Mouse (Mus musculus): ENCODE data around the gene Gm7030. TPM values are rescaled to one million over a fixed set of nuclear protein-coding genes. Genes with fewer than 3 reads are reported as not detected.
"Not testable (repeated sequence)": the region's sequence is repeated elsewhere in the genome, so short reads cannot be mapped to it uniquely, and the experiment has no call there.

Gm7030 gene
- polyA plus RNA-seq, 1 experiment: not detected

DNA sequence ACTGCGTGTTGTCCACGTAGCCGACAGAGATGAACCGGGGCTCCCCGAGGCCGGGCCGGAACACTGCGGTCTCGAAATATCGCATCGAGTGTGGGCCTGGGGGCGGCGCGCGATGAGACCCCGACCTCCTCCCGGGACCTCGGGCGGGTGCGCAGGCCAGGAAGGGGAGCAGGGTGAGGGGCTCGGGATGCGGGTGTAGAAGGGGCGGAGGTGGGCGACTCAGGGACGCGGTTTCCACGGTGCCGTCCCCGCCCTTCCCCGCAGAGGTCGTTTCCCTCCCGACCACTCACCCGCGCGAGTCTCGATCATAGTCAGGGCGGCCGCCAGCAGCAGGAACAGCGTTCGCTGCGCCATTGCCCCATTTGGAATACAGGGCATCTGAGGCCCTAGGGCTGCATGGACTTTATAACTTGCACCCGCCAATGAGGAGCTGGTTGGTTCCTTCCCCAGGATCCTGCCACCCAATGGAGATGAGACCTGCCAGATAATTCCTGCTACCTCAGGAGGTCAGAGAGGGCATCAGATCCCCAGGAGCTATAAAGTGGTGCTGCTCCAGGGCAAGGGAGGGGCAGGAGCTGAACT is 45.3 kb downstream of the Gm7030 start:
- no peak overlapping the region for H3K27ac ChIP-seq (ENCODE audit: insufficient read depth, low read depth, low read length)
- WGBS: 2% methylated on average over 42 of the region's 42 CpGs
- DNase-seq: peak; percentile 17
- no peaks in the 10 kb centered on the region for H3K36me3 ChIP-seq (ENCODE audit: control insufficient read depth, insufficient read depth, low read length)
- peak overlapping the region; percentile 77 for H3K4me3 ChIP-seq (ENCODE audit: insufficient read depth, low read depth, low read length)
- no peaks in the 10 kb centered on the region for H3K27me3 ChIP-seq (replicated peaks; ENCODE audit: control insufficient read depth, insufficient read depth, low read length)
- TF ChIP-seq POLR2A (IDR thresholded peaks at IDR 0.05; ENCODE audit: low read depth, low read length) (no peak), CTCF (conservative IDR thresholded peaks at IDR 0.05; ENCODE audit: insufficient read depth, insufficient read length, low read depth, low read length) (no peak)
- H3K4me1 ChIP-seq (ENCODE audit: control insufficient read depth, insufficient read depth, low read length): no peaks in the 10 kb centered on the region

DNA sequence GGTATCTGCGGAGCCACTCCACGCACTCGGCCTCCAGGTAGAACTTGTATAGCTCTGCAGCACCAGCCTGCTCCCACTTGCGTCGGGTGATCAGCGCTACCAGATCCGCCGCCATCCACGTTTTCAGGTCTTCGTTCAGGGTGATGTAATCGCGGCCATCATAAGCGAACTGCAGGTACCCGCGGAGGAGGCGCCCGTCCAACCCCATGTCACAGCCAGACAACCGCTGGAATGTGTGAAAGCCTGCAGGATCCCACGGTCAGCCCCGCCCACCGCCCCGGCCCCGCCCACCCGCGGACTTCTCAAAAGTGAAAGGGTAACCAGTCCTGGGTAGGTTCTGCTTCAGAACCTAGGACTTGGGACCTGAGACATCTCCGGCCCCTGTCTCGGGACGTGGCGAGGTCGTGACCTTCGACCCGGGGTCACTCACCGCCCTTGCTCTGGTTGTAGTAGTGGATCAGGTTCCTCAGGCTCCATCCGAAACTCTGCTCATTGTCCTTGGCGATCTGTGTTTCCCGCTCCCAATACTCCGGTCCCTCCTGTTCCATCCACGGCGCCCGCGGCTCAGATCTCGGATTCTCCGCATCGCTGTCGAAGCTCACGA is 45.9 kb downstream of the Gm7030 start:
- H3K4me1 ChIP-seq (ENCODE audit: control insufficient read depth, insufficient read depth, low read length): no peaks in the 10 kb centered on the region
- H3K36me3 ChIP-seq (ENCODE audit: control insufficient read depth, insufficient read depth, low read length): no peaks in the 10 kb centered on the region
- peak; percentile 82 for DNase-seq
- 1% methylated on average over 46 of the region's 46 CpGs for WGBS
- H3K27ac ChIP-seq (ENCODE audit: insufficient read depth, low read depth, low read length): no peak overlapping the region
- no peaks in the 10 kb centered on the region for H3K27me3 ChIP-seq (replicated peaks; ENCODE audit: control insufficient read depth, insufficient read depth, low read length)
- TF ChIP-seq POLR2A (IDR thresholded peaks at IDR 0.05; ENCODE audit: low read depth, low read length): no peak
- no peak for TF ChIP-seq CTCF (conservative IDR thresholded peaks at IDR 0.05; ENCODE audit: insufficient read depth, insufficient read length, low read depth, low read length)
- H3K4me3 ChIP-seq (ENCODE audit: insufficient read depth, low read depth, low read length): peak overlapping the region; percentile 77

GRCm38 (mm10) chr17:36082519-36083232 is 46.5 kb downstream of the Gm7030 start:
- not testable (repeated sequence) for H3K27me3 ChIP-seq (replicated peaks; ENCODE audit: control insufficient read depth, insufficient read depth, low read length); H3K36me3 ChIP-seq (ENCODE audit: control insufficient read depth, insufficient read depth, low read length); H3K4me1 ChIP-seq (ENCODE audit: control insufficient read depth, insufficient read depth, low read length); DNase-seq; H3K27ac ChIP-seq (ENCODE audit: insufficient read depth, low read depth, low read length)
- peak overlapping the region; percentile 77; the same call in 1 of the 2 replicates for H3K4me3 ChIP-seq (ENCODE audit: insufficient read depth, low read depth, low read length)
- WGBS: 38% methylated on average over 6 of the region's 6 CpGs

DNA sequence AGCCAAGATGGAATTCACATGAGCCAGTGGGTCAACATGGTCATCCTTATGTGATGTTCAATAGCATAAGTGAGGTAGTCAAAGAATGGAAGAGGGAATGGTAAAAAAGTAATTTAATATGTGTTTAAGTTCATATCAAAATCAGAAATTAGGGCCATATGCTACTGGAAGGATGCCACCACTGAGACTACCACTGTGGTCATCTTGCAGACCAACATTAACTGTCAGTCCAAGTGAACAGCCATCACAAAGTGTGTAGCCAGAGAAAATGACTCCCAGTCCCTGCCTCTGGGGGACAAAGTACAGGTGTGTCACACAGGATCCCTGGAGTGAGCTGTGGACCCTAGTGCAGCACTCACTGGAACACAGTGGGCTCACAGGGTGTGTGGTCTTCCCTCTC is 47.3 kb downstream of the Gm7030 start:
- not testable (repeated sequence) for H3K27ac ChIP-seq (ENCODE audit: insufficient read depth, low read depth, low read length); H3K36me3 ChIP-seq (ENCODE audit: control insufficient read depth, insufficient read depth, low read length); DNase-seq; H3K4me1 ChIP-seq (ENCODE audit: control insufficient read depth, insufficient read depth, low read length); H3K27me3 ChIP-seq (replicated peaks; ENCODE audit: control insufficient read depth, insufficient read depth, low read length); H3K4me3 ChIP-seq (ENCODE audit: insufficient read depth, low read depth, low read length)

- peak; percentile 91 for DNase-seq
- Histone ChIP-seq H3K4me1 (ENCODE audit: control insufficient read depth, insufficient read depth, low read length) (peaks cover 6% of the 10 kb centered on the region; the same call in 1 of the 2 replicates), H3K4me3 (ENCODE audit: insufficient read depth, low read depth, low read length) (no peak overlapping the region), H3K27ac (ENCODE audit: insufficient read depth, low read depth, low read length) (no peak overlapping the region), H3K27me3 (replicated peaks; ENCODE audit: control insufficient read depth, insufficient read depth, low read length) (no peaks in the 10 kb centered on the region), H3K36me3 (ENCODE audit: control insufficient read depth, insufficient read depth, low read length) (no peaks in the 10 kb centered on the region)
- WGBS: 14% methylated on average over 2 of the region's 2 CpGs
- peak; percentile 76 for TF ChIP-seq CTCF (conservative IDR thresholded peaks at IDR 0.05; ENCODE audit: insufficient read depth, insufficient read length, low read depth, low read length)
- TF ChIP-seq POLR2A (IDR thresholded peaks at IDR 0.05; ENCODE audit: low read depth, low read length): no peak
Observed at GRCm38 (mm10) chr17:36060829-36061228, 68.4 kb downstream of the Gm7030 start.

Other genes with a start within 250 kb of the Gm7030 start
- 50.1 and 65.0 TPM in 2 replicates for gene Dhx16, start 249.6 kb downstream of the Gm7030 start, polyA plus RNA-seq (2012; rRNA removed)
- gene 2310061I04Rik, start 232.0 kb downstream of the Gm7030 start, polyA plus RNA-seq (2012; rRNA removed): 118 and 132 TPM in 2 replicates
- gene Atat1, start 219.3 kb downstream of the Gm7030 start, polyA plus RNA-seq (2012; rRNA removed): 42.9 and 54.6 TPM in 2 replicates
- 91.4 and 94.1 TPM in 2 replicates for gene Mrps18b, start 213.0 kb downstream of the Gm7030 start, polyA plus RNA-seq (2012; rRNA removed)
- 24.3 and 26.6 TPM in 2 replicates for gene Ppp1r10, start 213.0 kb downstream of the Gm7030 start, polyA plus RNA-seq (2012; rRNA removed)
- gene Abcf1, start 159.7 kb downstream of the Gm7030 start, polyA plus RNA-seq (2012; rRNA removed): 59.4 and 63.6 TPM in 2 replicates
- gene Gnl1, start 149.6 kb downstream of the Gm7030 start, polyA plus RNA-seq (2012; rRNA removed): 20.5 and 23.8 TPM in 2 replicates
- 18.5 and 19.0 TPM in 2 replicates for gene Prr3, start 149.2 kb downstream of the Gm7030 start, polyA plus RNA-seq (2012; rRNA removed)
- 3.5 and 5.4 TPM in 2 replicates for gene H2-T24, start 108.9 kb downstream of the Gm7030 start, polyA plus RNA-seq (2012; rRNA removed)
- gene H2-T23, start 96.6 kb downstream of the Gm7030 start, polyA plus RNA-seq (2012; rRNA removed): 174 and 175 TPM in 2 replicates
- gene H2-T22, start 86.7 kb downstream of the Gm7030 start, polyA plus RNA-seq (2012; rRNA removed): 70.6 and 73.2 TPM in 2 replicates
- not detected in 2 replicates for gene Gm6034, start 86.5 kb downstream of the Gm7030 start, polyA plus RNA-seq (2012; rRNA removed)
- gene Gm11127, start 71.1 kb downstream of the Gm7030 start, polyA plus RNA-seq (2012; rRNA removed): 13.9 and 14.8 TPM in 2 replicates
- gene Gm19684, start 7.7 kb downstream of the Gm7030 start, polyA plus RNA-seq (2012; rRNA removed): 0.15 and 0.36 TPM in 2 replicates
- gene Gm8909, start 39.1 kb upstream of the Gm7030 start, polyA plus RNA-seq (2012; rRNA removed): 0.14 TPM in 1 of 2 replicates, not detected in the other
- gene H2-T3, start 60.9 kb upstream of the Gm7030 start, polyA plus RNA-seq (2012; rRNA removed): not detected in 2 replicates
- gene Rpp21, start 128.6 kb upstream of the Gm7030 start, polyA plus RNA-seq (2012; rRNA removed): 101 and 122 TPM in 2 replicates
- gene Trim39, start 142.8 kb upstream of the Gm7030 start, polyA plus RNA-seq (2012; rRNA removed): 11.1 and 11.4 TPM in 2 replicates
- gene H2-M10.2, start 157.1 kb upstream of the Gm7030 start, polyA plus RNA-seq (2012; rRNA removed): not detected in 2 replicates
- not detected in 2 replicates for gene H2-M10.1, start 196.7 kb upstream of the Gm7030 start, polyA plus RNA-seq (2012; rRNA removed)
- gene H2-M10.3, start 239.0 kb upstream of the Gm7030 start, polyA plus RNA-seq (2012; rRNA removed): not detected in 2 replicates

All from kidney, adult 2 months (tissue).